Mouse (Mus musculus) lung, embryonic 14.5 days (tissue): ENCODE results near the gene Iars2. TPM values are rescaled to one million over a fixed set of nuclear protein-coding genes. Genes with fewer than 3 reads are reported as not detected.

Experiments
- ATAC-seq: fragments of 200-750 bp; cut with Nextera tagmentation; 2 replicates; pipeline ENCODE4 v1.8.0; 2017; ENCODE audit warnings: mild to moderate bottlenecking, moderate TSS enrichment, moderate library complexity; ENCODE audit not compliant: insufficient read depth
- DNase-seq: peaks from one replicate; pipeline ENCODE4 v3.0.0-alpha.2; 2015
- H3K27ac ChIP-seq: fragments of 300-500 bp; sonication (generic); 2 replicates; pipeline ENCODE4 v1.5.1; 2014; ENCODE audit warnings: low read depth, mild to moderate bottlenecking, moderate library complexity
- H3K27me3 ChIP-seq: fragments of 300-500 bp; sonication (generic); 2 replicates; pipeline ENCODE4 v1.6.1; 2014; ENCODE audit warnings: low read length, control low read depth; ENCODE audit not compliant: insufficient read depth
- H3K36me3 ChIP-seq: fragments of 300-500 bp; sonication (generic); 2 replicates; pipeline ENCODE4 v1.6.1; 2014; ENCODE audit warnings: control low read depth; ENCODE audit not compliant: insufficient read depth
- H3K4me1 ChIP-seq: fragments of 300-500 bp; sonication (generic); 2 replicates; pipeline ENCODE4 v1.6.1; 2014; ENCODE audit warnings: antibody characterized with exemption, control low read depth; ENCODE audit not compliant: insufficient read depth
- H3K4me2 ChIP-seq: fragments of 300-500 bp; sonication (generic); 2 replicates; pipeline ENCODE4 v1.6.1; 2014; ENCODE audit warnings: mild to moderate bottlenecking
- H3K4me3 ChIP-seq: fragments of 300-500 bp; sonication (generic); 2 replicates; pipeline ENCODE4 v1.5.1; 2014; ENCODE audit warnings: low read depth, low read length
- H3K9ac ChIP-seq: fragments of 300-500 bp; sonication (generic); 2 replicates; pipeline ENCODE4 v1.6.1; 2014
- H3K9me3 ChIP-seq: fragments of 300-500 bp; sonication (generic); 2 replicates; pipeline ENCODE4 v1.6.1; 2016; ENCODE audit warnings: low read depth, low read length, control low read depth
- CTCF ChIP-seq: IDR thresholded peaks from 2 replicates; pipeline ENCODE4 v1.5.1; 2016; ENCODE audit warnings: antibody characterized with exemption, low read depth
- WGBS: fragments of 180-500 bp; shearing (Covaris S2); extraction: QIAGEN DNeasy Blood & Tissue Kit; methylation state at CpG from one replicate; pipeline ENCODE4 v1.1.7; 2014; 5-methylcytosine and 5-hydroxymethylcytosine counted together
- polyA plus RNA-seq: library from polyadenylated mRNA; unstranded; fragments of >200 nt; fragmentation: Nextera tagmentation; extraction: Ambion mirVana; gene quantifications from 2 replicates; pipeline ENCODE4 v1.2.1, GENCODE M21; 2014

The Iars2 gene
- polyA plus RNA-seq, 1 experiment from 2014 or later, result 33.5 TPM

DNA sequence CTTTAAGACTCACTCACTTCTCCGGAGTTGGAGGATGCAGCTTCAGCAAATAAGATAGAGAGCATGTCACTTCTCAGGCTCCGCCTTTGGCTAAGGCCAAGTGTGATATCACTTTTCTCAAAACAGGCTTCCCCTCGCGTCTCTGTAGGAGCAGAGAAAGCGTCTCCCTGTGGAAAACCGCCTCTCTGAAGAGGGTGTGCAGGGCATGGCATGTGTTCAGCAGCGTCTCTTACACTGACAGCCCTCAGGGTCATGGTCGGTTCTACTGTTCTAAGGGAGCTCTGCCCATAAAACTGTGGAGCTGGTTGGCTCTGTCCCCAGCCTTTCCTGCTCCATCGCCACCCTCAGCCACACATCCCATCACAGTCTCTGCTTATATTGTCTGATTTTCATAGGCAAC, 49.9 kb downstream of the Iars2 start:
- ATAC-seq (no peak), DNase-seq (no peak)
- H3K27ac ChIP-seq, result no peak overlapping the region
- H3K4me2 ChIP-seq, result no peak overlapping the region
- no peaks in the 10 kb centered on the region for H3K9me3 ChIP-seq
- no peak overlapping the region for H3K9ac ChIP-seq
- H3K36me3 ChIP-seq, result peaks cover 76% of the 10 kb centered on the region
- no peaks in the 10 kb centered on the region for H3K27me3 ChIP-seq
- no peaks in the 10 kb centered on the region for H3K4me1 ChIP-seq
- 67% methylated on average over 9 of the region's 9 CpGs for WGBS
- no peak overlapping the region for H3K4me3 ChIP-seq
- TF ChIP-seq CTCF, result no peak

- Histone ChIP-seq H3K27me3 (no peaks in the 10 kb centered on the region), H3K36me3 (peaks cover 67% of the 10 kb centered on the region), H3K9ac (no peak overlapping the region), H3K27ac (no peak overlapping the region), H3K9me3 (no peaks in the 10 kb centered on the region; the same call in 1 of the 2 replicates), H3K4me3 (no peak overlapping the region), H3K4me2 (no peak overlapping the region), H3K4me1 (no peaks in the 10 kb centered on the region)
- 79% methylated on average over 11 of the region's 11 CpGs for WGBS
- no peak for TF ChIP-seq CTCF
- DNase-seq, result no peak
- no peak for ATAC-seq
Observed at GRCm38 (mm10) chr1:185277022-185277421, 52.2 kb downstream of the Iars2 start.

DNA sequence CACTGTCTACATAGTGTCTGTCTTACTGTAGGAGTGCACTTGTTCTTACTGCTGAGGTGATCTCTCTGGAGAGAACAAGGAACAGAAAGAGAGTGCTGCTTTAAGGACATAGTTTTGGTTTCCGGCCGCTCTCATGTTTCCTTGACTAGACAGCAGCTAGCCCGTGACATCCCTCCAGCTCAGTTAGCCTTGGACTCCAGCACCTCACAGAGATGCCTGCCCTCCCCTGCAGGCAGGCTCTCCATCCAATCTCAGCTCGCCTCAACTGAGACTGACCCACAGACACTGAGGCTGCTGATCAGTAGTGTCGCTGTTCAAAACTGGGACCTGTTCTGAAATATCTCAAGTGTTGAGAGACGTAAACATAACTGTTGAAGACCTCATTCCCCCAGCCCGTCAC, 53.2 kb downstream of the Iars2 start:
- no peak for TF ChIP-seq CTCF
- Histone ChIP-seq H3K36me3 (peaks cover 72% of the 10 kb centered on the region), H3K9ac (no peak overlapping the region), H3K27ac (no peak overlapping the region), H3K27me3 (no peaks in the 10 kb centered on the region), H3K4me2 (no peak overlapping the region), H3K4me3 (no peak overlapping the region), H3K4me1 (no peaks in the 10 kb centered on the region), H3K9me3 (no peaks in the 10 kb centered on the region; the same call in 1 of the 2 replicates)
- DNase-seq, result no peak
- ATAC-seq, result no peak
- 81% methylated on average over 7 of the region's 7 CpGs for WGBS

GRCm38 (mm10) chr1:185274819-185275545, 54.2 kb downstream of the Iars2 start:
- Histone ChIP-seq H3K27ac (no peak overlapping the region), H3K4me1 (no peaks in the 10 kb centered on the region), H3K9me3 (no peaks in the 10 kb centered on the region; the same call in 1 of the 2 replicates), H3K9ac (no peak overlapping the region), H3K4me2 (no peak overlapping the region), H3K36me3 (peaks cover 62% of the 10 kb centered on the region), H3K4me3 (no peak overlapping the region), H3K27me3 (no peaks in the 10 kb centered on the region)
- WGBS, result 88% methylated on average over 5 of the region's 5 CpGs
- no peak for DNase-seq
- no peak for ATAC-seq
- TF ChIP-seq CTCF, result no peak

DNA sequence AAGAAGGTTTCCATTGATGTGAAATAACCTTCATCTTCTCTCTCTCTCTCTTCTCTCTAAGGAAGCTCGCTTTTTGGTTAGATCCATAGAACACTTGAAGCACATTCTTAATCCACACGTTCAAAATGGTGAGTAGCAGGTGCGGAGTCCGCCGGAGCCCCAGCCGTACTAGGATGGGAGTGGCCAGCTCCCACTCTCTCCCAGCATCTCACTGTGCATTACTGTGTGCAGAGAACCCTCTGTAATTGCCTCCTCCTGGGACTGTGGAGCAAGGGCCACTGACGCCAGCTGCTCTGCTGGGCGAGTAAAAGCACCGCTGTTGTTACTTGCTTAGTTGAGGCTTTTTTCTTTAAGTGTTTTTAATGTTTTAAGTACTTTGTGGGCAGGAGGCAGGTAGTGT, 57.8 kb downstream of the Iars2 start:
- Histone ChIP-seq H3K27ac (no peak overlapping the region), H3K36me3 (peaks cover 51% of the 10 kb centered on the region), H3K9me3 (no peaks in the 10 kb centered on the region; the same call in 1 of the 2 replicates), H3K4me1 (no peaks in the 10 kb centered on the region), H3K4me3 (no peak overlapping the region), H3K27me3 (no peaks in the 10 kb centered on the region), H3K4me2 (no peak overlapping the region), H3K9ac (no peak overlapping the region)
- TF ChIP-seq CTCF, result no peak
- DNase-seq (no peak), ATAC-seq (no peak)
- WGBS, result 92% methylated on average over 9 of the region's 9 CpGs

GRCm38 (mm10) chr1:185270403-185271097, 58.6 kb downstream of the Iars2 start:
- ATAC-seq, result no peak
- H3K4me2 ChIP-seq, result no peak overlapping the region
- DNase-seq, result no peak
- H3K9me3 ChIP-seq, result no peaks in the 10 kb centered on the region; the same call in 1 of the 2 replicates
- H3K4me3 ChIP-seq, result no peak overlapping the region
- H3K36me3 ChIP-seq, result peaks cover 48% of the 10 kb centered on the region
- WGBS, result 86% methylated on average over 8 of the region's 8 CpGs
- no peak for TF ChIP-seq CTCF
- no peaks in the 10 kb centered on the region for H3K27me3 ChIP-seq
- H3K4me1 ChIP-seq, result no peaks in the 10 kb centered on the region
- no peak overlapping the region for H3K27ac ChIP-seq
- H3K9ac ChIP-seq, result no peak overlapping the region

- ATAC-seq (no peak), DNase-seq (no peak)
- no peak for TF ChIP-seq CTCF
- H3K4me3 ChIP-seq, result no peak overlapping the region
- H3K4me2 ChIP-seq, result no peak overlapping the region
- no peak overlapping the region for H3K27ac ChIP-seq
- no peaks in the 10 kb centered on the region for H3K27me3 ChIP-seq
- H3K4me1 ChIP-seq, result no peaks in the 10 kb centered on the region
- H3K9me3 ChIP-seq, result no peaks in the 10 kb centered on the region; the same call in 1 of the 2 replicates
- no peak overlapping the region for H3K9ac ChIP-seq
- H3K36me3 ChIP-seq, result peaks cover 63% of the 10 kb centered on the region
- WGBS, result 77% methylated on average over 4 of the region's 4 CpGs
Observed at GRCm38 (mm10) chr1:185268675-185269074, 60.5 kb downstream of the Iars2 start.
